Mouse (Mus musculus) mesoderm, embryonic 11.5 days (tissue): Measurements from ENCODE around the gene Wdr95.

Source experiments
- DNase-seq: peaks from one replicate; pipeline ENCODE4 v3.0.0-alpha.2; 2012; ENCODE audit warnings: low read depth, low spot score

Wdr95 gene

DNA sequence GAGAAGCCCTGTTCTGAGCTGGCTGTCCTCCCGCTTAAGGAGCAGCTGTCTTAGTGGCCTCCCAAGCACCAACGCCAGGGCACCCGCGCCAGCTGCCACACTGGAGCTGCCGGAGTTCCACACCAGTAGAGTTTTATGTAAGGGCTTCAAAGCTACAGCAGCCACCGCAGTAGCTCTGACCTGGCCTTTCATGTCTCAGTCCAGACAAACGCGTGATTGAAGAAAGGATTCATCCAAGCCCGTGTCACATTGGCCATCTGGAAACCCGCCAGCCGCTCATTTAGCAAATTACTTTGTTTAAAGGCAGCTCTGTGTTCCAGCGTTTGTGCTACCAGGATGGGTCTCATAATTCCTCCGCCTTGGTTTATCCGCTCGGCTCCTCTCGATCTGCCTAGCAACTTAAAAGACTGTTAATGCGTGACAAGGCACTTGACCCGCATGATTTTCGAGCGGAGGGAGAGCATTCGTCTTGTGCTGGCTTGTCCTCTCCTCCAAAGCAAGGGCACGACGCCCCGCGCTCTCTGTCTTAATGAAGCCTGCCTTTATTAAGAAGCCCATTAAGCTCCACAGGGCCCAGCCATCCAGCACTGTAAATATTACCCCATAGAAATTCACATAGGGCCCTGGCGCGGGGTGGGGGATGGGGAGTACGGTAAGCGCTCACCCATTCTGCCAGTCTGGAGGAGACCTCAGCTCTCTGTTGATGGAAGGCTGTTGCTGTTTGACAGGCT lies at the start of gene Wdr95:
Gene Wdr95 (plus strand): TSS at position 681 of the 731 bp plus-strand sequence.
- peak; percentile 72 for DNase-seq

DNA sequence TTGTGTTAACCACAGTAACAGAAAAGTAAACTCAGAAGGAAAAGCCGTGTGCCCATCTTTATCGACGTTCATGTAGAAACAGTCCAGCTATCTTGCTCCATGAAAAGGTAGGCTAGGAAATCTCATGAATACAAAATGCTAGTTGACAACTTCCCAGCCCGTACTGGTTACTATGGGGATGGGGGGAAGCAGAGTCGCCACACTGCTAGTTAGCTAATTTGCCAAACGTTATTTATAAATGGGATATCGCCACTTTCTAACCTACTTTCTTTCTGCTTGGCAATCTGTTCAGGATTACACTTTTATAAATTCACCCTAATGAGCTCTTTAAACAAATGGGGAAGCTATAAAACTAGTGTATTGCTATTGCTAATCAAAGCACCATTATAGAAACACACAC lies 46.6 kb upstream of the Wdr95 start:
- no peak for DNase-seq

DNA sequence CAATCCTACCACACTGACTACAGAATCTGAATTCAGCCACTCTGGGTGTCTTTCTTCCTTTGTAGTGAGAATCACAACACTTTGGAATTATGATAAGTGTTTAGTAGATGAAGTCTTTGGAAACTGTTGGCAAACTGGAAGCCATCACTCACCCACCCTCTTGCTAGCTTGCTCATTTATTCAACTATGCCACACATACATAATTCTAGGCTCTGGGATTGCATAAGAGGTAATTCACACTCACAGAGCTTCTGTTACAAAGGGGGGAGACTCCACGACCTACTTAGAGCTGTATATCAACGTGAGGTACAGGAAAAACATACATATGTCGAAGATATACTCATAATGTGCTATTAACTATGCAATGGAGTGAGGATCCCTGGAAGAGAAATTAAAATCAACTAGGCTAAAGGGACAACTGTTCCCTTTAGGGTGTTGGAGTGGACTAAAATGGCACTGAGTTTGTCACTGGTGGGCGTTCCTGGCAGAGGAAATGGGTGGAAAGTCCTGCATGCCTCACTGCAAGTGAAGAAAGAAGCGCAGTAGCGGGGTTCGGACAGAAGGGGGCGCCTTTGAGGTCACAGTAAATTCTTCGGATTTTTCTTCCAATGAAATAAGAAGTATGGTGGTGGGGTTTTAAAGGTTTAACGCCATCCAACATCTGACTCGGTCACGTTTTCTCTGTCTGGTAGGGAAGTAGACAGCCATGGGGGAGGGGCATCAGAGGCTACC lies 45.0 kb upstream of the Wdr95 start:
- DNase-seq, result no peak

- DNase-seq, result no peak
Observed at GRCm38 (mm10) chr5:149484270-149484669, 44.2 kb upstream of the Wdr95 start.

DNA sequence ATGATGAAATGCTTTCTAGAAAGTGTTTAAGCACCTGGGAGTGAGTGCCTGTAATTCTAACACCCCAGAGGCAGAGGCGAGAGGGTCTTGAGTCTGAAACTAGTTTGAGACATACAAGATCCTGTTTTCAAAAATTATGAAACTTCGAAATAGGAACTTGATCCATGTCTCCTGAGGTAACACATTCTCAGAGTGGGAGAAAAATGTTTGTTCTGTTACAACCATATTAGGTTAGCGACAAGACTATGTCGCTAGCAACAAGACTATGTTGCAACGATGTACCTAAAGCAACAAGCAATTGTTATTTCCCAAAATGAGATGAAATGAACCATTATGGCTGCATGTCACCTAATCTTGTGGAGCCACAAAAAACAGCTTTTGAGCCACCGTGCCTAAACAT lies 43.0 kb upstream of the Wdr95 start:
- no peak for DNase-seq

DNA sequence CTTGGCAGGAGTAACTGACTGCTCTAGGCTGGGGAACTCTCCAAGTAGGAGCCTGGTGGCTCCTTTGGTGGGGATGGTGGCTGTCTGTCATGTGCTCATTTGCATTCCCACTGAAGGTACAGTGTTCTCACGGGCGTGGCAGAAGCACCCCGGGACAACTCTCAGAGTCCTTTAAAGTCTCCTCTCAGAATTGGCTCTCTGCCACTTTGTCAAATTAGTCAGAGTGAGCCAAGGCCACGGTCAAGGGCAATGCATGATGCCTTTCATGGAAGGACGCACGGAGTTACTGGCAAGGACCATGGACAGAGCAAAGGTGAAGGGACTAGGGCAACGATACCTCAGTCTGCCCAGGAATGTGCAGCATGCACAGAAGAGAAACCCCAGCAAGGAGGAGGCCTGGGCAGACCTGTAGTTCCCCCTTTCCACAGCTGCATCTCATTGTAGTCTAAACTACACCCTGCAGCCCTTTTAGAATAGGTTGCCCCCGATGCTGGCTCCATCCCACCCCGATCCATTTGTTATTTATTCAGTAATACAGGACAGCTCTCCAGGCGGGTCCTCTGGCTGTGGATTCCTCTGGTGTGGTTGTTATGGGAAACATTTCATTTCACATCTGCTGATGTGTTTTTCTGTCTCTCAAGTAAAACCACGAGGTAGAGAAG lies 40.0 kb upstream of the Wdr95 start:
- DNase-seq, result no peak

DNA sequence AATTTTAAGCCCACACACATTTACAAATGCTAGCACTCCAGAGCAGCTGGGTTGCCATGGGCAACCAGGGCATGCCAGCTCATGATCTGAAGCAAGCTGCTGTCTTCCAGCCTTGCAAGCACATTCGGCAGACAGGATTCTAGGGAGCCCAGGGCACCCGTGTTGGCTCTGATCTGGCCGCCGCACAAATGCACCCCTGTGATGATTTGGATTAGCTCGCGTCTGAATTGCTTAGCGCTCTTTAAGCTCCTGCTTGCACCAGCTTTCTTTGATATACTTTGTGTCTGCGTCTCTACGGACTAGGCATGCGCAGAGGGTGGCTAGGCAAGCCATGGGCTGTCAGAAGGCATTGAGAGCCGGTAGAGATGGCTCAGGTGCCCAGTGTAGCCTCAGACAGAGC lies 39.3 kb upstream of the Wdr95 start:
- peak; percentile 71 for DNase-seq

DNA sequence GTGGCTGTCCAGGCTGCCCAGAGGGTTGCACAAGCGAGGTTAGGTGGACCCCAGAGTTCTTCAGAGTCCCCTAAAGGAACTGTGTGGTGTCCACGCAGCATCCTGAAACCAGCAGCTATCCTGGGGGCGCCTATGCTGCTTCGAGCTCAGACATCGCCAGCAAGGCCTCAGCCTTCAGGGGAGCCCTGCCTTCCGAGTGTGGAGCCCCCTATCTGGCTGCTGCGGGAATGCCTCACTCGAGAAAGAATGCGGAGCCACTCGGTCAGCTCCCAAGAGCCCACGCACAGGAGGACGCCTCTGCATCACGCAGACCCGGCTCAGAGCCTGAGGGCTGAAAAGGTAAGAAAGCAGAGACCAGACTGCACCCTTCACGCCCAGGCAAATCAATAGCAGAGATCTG lies 38.2 kb upstream of the Wdr95 start:
- DNase-seq, result no peak

GRCm38 (mm10) chr5:149495655-149496054 lies 32.8 kb upstream of the Wdr95 start:
- DNase-seq, result no peak

DNA sequence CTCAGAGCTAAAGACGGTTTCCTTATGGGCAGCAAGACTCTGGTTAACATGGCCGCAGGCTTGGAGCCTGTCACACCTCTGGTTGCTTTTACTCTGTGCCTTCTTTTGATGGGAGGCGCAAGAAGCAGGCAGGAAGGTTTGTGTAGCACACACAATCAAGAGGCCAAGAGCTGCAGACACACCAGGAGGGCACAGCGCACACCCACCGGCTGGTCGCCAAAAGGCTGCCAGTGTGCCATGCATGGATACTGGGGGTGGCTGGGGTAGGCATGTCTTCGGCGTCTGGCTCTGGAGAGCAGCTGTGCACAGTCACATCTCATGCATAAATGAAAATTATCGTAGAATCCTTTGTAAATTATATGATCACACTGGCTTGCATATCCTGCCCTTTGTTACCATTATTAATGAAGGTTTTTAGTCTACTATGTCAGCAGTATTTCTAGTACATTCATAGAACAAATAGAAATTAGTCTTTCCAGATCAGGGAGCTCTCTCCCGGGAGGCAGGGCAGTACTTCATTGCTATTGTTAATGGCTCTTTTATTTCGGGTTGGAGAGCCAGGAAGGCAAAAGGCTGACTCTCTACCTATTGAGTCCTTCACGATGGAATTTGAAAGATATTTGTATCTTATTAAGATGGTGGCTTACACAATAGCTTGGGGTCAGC lies 31.9 kb upstream of the Wdr95 start:
- DNase-seq, result no peak

DNA sequence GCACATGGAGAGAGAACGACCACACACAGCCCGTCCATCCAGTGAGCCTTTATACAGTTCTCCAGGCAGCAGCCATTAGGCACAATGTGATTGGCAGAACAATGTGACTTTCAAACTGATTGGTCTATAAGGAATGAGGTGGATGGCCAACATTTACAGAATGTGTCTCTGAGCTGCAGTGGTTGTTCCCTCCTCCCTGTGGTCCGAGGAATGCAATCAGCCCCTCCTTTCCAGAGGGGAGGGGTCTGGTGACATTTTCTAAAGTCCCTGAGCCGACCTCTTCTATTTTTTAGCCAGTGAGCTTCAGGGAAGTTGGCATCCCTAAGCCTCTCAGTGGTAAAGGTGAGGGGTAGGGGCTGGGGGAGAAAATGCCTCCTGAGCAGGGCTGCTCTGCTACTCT lies 28.5 kb upstream of the Wdr95 start:
- no peak for DNase-seq

DNA sequence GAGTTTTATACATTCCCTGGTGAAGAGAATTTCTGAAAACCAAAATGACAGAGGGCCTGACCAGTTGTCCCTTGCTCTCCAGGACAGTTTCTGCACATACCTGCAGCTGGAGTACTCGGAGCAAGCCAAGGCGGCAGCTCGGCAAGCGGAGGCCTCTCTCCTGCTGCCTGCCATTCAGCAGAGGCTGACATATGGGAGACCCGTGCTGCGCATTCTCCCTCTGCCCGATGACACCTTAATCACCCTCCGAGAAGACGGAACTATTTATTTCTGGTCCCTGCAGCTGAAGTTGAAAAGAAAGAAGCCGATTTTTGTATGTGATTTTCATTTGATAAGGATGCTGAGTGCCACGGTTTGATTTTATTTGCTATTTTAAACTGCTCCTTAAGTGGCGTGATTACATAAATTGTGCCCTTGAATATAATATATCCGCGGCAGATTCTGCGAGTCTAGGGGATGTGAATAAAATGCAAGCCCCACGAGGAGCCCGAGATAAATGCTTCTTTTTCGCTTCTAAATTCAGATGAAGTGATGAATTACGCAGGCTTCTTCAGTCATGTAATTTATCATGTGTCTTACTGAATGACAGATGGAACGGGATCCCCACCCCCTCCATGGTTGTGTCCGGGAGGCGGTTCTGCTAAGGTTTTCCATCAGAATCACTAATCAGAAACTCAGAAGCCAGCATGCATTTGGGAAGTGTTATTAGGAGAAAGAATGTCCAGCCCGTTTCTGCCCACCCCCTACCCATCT lies 24.9 kb upstream of the Wdr95 start:
- DNase-seq, result no peak

DNA sequence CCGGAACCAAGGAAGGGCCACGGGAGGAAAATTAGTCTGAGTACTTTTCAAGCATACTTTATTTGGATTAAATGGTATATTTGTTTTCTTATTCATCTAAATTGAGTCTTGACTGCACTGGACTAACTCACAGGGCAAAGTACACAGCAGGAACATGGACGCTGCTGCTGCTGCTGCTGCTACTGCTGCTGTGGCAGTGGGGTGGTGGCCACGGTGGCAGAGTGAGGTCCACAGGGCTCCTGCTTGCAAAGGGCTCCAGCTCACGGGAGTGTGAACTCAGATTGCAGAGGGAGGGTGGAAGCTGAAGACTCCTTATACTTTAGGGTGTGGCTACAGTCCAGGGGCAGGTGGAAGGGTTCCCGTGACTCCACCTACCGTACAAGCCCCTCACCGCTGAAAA lies 23.5 kb upstream of the Wdr95 start:
- DNase-seq, result no peak

- DNase-seq, result no peak
Observed at GRCm38 (mm10) chr5:149506033-149506432, 22.4 kb upstream of the Wdr95 start.

DNA sequence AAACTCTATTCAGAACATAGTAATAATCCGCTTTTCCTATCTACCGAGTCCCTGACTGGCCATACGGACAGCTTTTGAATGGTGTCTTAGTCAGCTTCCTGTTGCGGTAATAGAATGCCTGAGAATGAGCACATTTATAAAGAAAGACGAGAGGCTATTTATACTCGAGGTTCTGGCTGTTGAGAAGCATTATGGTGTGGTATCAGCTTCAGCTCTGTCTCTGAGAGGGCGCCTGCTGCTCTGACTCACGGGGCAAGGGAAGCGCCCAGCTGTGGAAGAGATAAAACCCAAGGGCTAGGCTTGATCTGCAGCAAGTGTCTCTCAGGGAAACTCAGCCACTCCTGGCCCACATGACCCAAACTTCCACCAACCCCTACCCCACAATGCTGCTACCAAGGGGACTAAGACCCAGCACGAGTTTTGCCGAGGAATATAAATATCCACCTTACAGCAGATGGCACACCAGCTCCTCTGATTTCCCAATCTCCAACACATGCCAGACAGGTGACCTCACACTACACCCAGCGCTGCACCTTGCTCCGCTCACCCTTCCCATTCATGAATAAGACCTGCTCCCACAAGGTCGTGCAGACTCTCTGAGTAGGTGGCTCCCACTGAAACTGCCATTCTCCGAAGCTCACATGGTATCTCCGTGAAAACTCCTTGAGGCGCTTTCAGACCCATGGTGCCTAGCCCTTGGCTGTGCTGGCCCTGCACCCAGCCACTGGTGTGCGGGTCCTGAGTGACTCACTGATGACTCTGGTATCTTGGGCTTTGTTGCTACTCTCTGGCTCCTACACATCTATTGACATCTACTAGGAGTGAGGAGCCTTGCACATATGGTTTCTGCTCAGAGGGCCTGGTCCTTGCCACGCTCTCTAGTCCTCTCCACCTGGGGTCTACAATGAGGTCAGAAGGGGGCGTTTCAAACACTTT lies 20.1 kb upstream of the Wdr95 start:
- no peak for DNase-seq

- no peak for DNase-seq
Observed at GRCm38 (mm10) chr5:149510323-149510722, 18.2 kb upstream of the Wdr95 start.

- DNase-seq, result no peak
Observed at GRCm38 (mm10) chr5:149512695-149513094, 15.8 kb upstream of the Wdr95 start.

DNA sequence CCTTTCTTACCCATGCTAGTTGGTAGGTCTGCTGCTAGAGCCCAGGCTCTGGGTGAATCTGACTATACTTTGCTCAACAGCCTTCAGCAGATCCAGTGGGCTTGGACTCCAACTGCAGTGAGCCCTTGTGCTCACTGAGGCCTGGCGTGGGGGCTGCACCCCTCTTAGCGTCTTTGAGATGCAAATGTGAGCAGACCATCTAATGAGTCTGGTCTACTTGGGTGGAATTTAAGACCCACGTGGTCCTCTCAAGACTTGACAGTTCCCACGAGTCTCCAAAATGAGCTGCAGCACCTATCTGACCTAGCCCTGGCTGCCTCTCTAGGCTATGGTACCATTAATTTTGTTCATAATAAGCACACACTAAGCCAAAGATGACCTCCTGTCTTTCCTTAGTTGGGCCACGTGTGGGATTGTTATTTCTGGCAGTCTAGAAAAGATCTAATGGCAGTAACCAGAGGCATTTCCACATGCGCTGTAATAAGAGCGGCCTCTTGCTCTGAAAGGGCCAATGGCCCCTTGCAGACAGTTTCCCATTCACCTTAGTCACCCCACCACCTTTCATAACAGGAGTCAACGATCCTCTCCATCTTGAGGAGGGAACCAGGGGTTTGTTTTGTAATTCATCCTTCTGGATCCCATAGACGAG lies 14.9 kb upstream of the Wdr95 start:
- no peak for DNase-seq

DNA sequence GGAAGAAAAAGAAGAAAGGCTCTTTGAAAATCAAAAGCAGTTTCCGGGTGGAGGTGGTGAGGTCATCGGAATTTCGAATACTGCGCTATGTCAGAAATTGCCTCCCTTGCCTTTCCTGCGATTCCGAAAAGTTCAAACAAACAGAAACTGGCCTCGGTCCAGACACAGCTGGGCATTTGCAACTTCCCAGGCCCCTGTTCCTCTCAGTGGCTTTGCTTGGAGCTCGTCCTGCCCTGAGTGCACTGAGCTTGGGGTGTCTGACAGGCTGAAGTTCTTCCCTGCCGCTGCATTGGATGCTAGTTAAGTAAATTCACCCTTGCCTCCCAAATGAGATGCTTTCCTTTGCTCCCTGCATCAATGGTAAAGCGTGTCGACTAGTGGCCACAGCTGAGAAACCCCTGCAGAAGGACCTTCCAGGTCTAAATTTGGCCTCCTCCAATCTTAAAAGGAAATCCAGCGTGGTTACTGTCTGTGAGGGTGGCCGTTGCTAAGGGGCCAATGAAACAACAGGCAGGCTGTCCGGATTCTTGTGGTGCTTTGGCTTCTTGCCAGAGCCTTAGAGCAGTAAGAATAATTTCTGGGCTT lies 14.3 kb upstream of the Wdr95 start:
- DNase-seq, result peak; percentile 81
